Mouse (Mus musculus) hindbrain, embryonic 16.5 days (tissue): Measurements from ENCODE around the gene Fabp2. TPM values are rescaled to one million over a fixed set of nuclear protein-coding genes. Genes with fewer than 3 reads are reported as not detected.

Experiments used
- ATAC-seq: fragments of 200-750 bp; cut with Nextera tagmentation; 2 replicates; pipeline ENCODE4 v1.8.0; 2017; ENCODE audit warnings: moderate TSS enrichment, moderate library complexity
- H3K27ac ChIP-seq: fragments of 300-500 bp; sonication (generic); 2 replicates; pipeline ENCODE4 v1.5.1; 2014; ENCODE audit warnings: low read depth, mild to moderate bottlenecking, control low read depth, low read length, moderate library complexity
- H3K27me3 ChIP-seq: fragments of 300-500 bp; sonication (generic); replicated peaks from 2 replicates; pipeline ENCODE4 v1.6.1; 2014; ENCODE audit warnings: low read length; ENCODE audit not compliant: control insufficient read depth, insufficient read depth
- H3K36me3 ChIP-seq: fragments of 300-500 bp; sonication (generic); 2 replicates; pipeline ENCODE4 v1.6.1; 2014; ENCODE audit warnings: mild to moderate bottlenecking, low read length, moderate library complexity, mixed read lengths; ENCODE audit not compliant: control insufficient read depth, insufficient read depth
- H3K4me1 ChIP-seq: fragments of 300-500 bp; sonication (generic); 2 replicates; pipeline ENCODE4 v1.6.1; 2014; ENCODE audit warnings: low read depth, low read length; ENCODE audit not compliant: control insufficient read depth, insufficient read depth
- H3K4me2 ChIP-seq: fragments of 300-500 bp; sonication (generic); 2 replicates; pipeline ENCODE4 v1.6.1; 2014; ENCODE audit warnings: mild to moderate bottlenecking, low read length, control low read depth, moderate library complexity
- H3K4me3 ChIP-seq: fragments of 300-500 bp; sonication (generic); 2 replicates; pipeline ENCODE4 v1.5.1; 2014; ENCODE audit warnings: mild to moderate bottlenecking, low read length, control low read depth, moderate library complexity
- H3K9ac ChIP-seq: fragments of 300-500 bp; sonication (generic); 2 replicates; pipeline ENCODE4 v1.6.1; 2014; ENCODE audit warnings: low read depth, mild to moderate bottlenecking, control low read depth, low read length, moderate library complexity
- H3K9me3 ChIP-seq: fragments of 300-500 bp; sonication (generic); 2 replicates; pipeline ENCODE4 v1.6.1; 2014; ENCODE audit warnings: mild to moderate bottlenecking, low read length, moderate library complexity; ENCODE audit not compliant: control insufficient read depth
- WGBS: fragments of 180-500 bp; shearing (Covaris S2); extraction: QIAGEN DNeasy Blood & Tissue Kit; methylation state at CpG from one replicate; pipeline ENCODE4 v1.1.7; 2014; 5-methylcytosine and 5-hydroxymethylcytosine counted together
- polyA plus RNA-seq: library from polyadenylated mRNA; unstranded; fragments of >200 nt; fragmentation: Nextera tagmentation; extraction: Ambion mirVana; gene quantifications from 2 replicates; pipeline ENCODE4 v1.2.1, GENCODE M21; 2015

Gene Fabp2
- polyA plus RNA-seq = not detected in 2 replicates

DNA sequence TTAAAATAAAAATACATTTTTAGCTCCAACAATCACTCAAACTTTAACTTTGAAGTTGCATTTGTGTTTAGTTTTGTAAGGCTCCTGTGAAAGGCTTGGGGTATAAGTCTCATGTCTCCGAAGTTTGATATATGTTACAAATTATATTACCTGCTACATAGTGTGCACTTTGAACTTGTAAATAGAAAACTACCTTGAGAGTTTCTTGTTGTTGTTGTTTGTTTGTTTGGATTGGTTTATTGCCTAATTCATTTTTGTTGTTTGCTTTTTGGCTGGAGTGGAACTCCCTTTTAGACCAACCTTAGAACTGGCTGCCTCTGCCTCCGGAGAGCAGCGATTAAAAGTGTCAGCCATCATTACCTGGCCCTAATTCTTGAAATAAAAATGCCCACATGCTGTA lies at the start of gene Fabp2:
Gene Fabp2 (plus strand): TSS at position 301 of the 400 bp plus-strand sequence.
- no peak for ATAC-seq
- Histone ChIP-seq H3K4me3 (no peak within 1 kb of the TSS), H3K9me3 (no peaks in the 10 kb centered on the region), H3K9ac (no peak within 1 kb of the TSS), H3K36me3 (no peaks in the 10 kb centered on the region), H3K4me2 (no peak within 1 kb of the TSS), H3K4me1 (no peaks in the 10 kb centered on the region), H3K27ac (no peak within 1 kb of the TSS), H3K27me3 (no peaks in the 10 kb centered on the region)
- WGBS = 97% methylated on average over 3 of the region's 3 CpGs

- Histone ChIP-seq H3K9ac (no peak overlapping the region), H3K36me3 (no peaks in the 10 kb centered on the region), H3K27me3 (no peaks in the 10 kb centered on the region), H3K27ac (no peak overlapping the region), H3K4me1 (no peaks in the 10 kb centered on the region), H3K4me3 (no peak overlapping the region), H3K9me3 (no peaks in the 10 kb centered on the region), H3K4me2 (no peak overlapping the region)
- WGBS = 81% methylated on average over 5 of the region's 5 CpGs
- no peak for ATAC-seq
These were observed 46.4 kb upstream of the Fabp2 start for GRCm38 (mm10) chr3:122848410-122849034.

DNA sequence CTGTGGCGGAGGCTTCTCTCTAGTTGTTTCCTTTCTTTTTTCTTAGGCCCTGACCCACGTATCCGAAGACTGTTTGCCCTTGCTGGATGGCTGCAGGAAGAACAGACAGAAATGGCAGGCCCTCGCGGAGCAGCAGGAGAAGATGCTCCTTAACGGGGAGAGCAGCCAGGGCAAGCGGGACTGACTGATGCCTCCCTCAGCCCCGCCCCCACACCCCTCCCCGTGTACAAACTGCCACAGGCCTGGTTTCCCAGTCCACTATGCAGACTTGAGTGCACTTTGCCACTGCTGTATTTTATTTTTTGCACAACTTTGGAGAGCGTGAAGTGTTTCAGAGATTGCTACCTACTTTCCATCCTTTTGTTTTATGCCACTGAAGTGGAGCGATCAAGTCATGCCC lies 39.7 kb upstream of the Fabp2 start:
- 49% methylated on average over 11 of the region's 11 CpGs for WGBS
- no peak overlapping the region for H3K4me2 ChIP-seq
- no peaks in the 10 kb centered on the region for H3K4me1 ChIP-seq
- H3K9me3 ChIP-seq = no peaks in the 10 kb centered on the region
- no peaks in the 10 kb centered on the region for H3K36me3 ChIP-seq
- no peak overlapping the region for H3K9ac ChIP-seq
- H3K27me3 ChIP-seq = no peaks in the 10 kb centered on the region
- H3K4me3 ChIP-seq = no peak overlapping the region
- H3K27ac ChIP-seq = no peak overlapping the region
- ATAC-seq = no peak

DNA sequence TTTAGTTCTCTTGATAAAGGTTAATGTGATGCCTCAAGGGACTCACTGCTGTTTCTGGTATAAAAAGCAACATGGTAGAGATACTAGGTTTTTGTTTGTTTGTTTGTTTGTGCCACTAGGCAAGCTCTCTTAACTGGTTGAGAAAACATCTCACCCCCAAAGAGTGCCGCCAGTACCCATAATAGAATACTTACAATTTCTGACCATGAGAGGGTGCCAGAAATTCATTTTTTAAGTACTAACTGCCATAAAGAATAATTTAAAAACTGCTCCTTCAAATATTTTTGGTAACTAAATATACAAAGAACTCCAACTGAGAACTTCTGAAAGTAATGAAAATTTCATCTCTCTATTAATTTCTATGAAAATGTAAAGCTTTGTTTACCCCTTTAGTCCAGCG lies 35.0 kb upstream of the Fabp2 start:
- Histone ChIP-seq H3K9me3 (no peaks in the 10 kb centered on the region), H3K27ac (no peak overlapping the region), H3K4me1 (no peaks in the 10 kb centered on the region), H3K4me3 (no peak overlapping the region), H3K9ac (no peak overlapping the region), H3K4me2 (no peak overlapping the region), H3K27me3 (no peaks in the 10 kb centered on the region), H3K36me3 (no peaks in the 10 kb centered on the region)
- WGBS = 83% methylated on average over 2 of the region's 2 CpGs
- no peak for ATAC-seq

DNA sequence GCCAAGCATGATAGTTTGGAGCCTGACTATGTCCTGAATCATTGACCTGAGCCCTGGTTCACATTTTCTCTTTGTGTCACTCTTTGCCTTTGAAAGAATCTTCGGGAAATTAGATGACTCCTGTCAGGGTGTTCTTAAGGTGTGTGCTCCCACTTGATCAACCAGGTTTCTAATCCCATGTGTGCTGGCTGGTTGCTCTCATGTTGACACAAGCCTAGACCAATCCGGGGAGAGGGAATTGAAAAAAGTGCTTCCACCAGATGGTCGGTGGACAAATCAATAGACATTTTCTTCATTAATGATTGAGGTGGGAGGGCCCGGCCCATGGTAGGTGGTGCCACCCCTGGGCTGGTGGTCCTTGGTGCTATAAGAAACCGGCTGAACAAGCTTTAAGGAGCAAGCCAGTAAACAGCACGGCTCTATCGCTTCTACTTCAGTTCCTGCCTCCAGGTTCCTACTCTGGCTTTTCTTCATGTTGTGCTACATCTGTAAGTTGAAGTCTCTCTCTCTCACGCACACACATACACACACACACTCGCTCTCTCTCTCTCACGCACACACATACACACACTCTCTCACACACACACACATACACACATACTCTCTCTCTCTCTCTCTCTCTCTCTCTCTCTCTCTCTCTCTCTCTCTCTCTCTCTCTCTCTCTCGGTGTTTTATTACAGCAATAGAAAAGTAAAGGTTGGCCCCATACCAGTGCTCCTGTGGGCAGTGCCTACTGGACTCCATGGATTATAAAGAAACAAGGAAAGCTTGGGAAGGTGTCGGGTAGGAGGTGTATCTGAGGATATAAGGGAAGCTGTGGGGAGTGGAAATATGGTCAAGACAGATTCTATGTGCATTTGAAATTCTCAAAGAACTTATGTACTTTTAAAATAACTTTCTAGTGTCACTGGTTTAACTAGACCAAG lies 34.0 kb upstream of the Fabp2 start:
- H3K4me1 ChIP-seq = no peaks in the 10 kb centered on the region
- H3K9ac ChIP-seq = no peak overlapping the region
- no peak for ATAC-seq
- H3K4me3 ChIP-seq = no peak overlapping the region
- no peaks in the 10 kb centered on the region for H3K36me3 ChIP-seq
- H3K27ac ChIP-seq = no peak overlapping the region
- H3K9me3 ChIP-seq = no peaks in the 10 kb centered on the region
- WGBS = 90% methylated on average over 12 of the region's 12 CpGs
- H3K4me2 ChIP-seq = no peak overlapping the region
- H3K27me3 ChIP-seq = no peaks in the 10 kb centered on the region

DNA sequence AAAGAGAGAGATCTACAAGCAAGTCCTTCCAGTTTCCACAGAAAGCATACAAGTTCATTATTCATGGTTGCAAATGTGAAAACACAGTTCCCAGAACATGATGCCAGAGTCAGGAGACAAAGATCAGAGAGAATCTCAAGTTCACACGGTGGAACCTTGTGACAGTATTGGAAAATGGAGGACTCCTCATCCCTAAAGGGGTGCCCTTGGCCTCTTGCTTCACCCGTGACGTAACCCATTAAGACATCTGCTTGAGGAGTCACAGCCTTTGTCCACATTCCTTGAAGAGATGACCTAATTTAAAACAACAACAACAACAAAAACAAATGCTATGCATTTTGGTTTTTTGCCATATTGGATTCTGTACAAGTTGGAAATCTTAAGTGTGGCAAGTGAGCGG lies 29.8 kb upstream of the Fabp2 start:
- Histone ChIP-seq H3K4me3 (no peak overlapping the region), H3K9me3 (no peaks in the 10 kb centered on the region), H3K4me2 (no peak overlapping the region), H3K9ac (no peak overlapping the region), H3K27ac (no peak overlapping the region), H3K36me3 (no peaks in the 10 kb centered on the region), H3K4me1 (no peaks in the 10 kb centered on the region), H3K27me3 (no peaks in the 10 kb centered on the region)
- WGBS = 85% methylated on average over 4 of the region's 4 CpGs
- no peak for ATAC-seq

- WGBS = 96% methylated on average over 1 of the region's 1 CpGs
- ATAC-seq = no peak
These were observed 26.6 kb upstream of the Fabp2 start for GRCm38 (mm10) chr3:122868270-122868669.

GRCm38 (mm10) chr3:122871596-122871995 lies 23.3 kb upstream of the Fabp2 start:
- no peaks in the 10 kb centered on the region for H3K27me3 ChIP-seq
- 78% methylated on average over 1 of the region's 1 CpGs for WGBS
- H3K9me3 ChIP-seq = no peaks in the 10 kb centered on the region
- H3K4me3 ChIP-seq = no peak overlapping the region
- no peak overlapping the region for H3K27ac ChIP-seq
- no peak overlapping the region for H3K4me2 ChIP-seq
- no peaks in the 10 kb centered on the region for H3K36me3 ChIP-seq
- H3K4me1 ChIP-seq = no peaks in the 10 kb centered on the region
- no peak for ATAC-seq
- no peak overlapping the region for H3K9ac ChIP-seq

More at GRCm38 (mm10) chr3:122868270-122868669, 26.6 kb upstream of the Fabp2 start:
- H3K4me2 ChIP-seq = no peak overlapping the region
- H3K9ac ChIP-seq = no peak overlapping the region
- no peaks in the 10 kb centered on the region for H3K36me3 ChIP-seq
- H3K4me1 ChIP-seq = no peaks in the 10 kb centered on the region
- H3K4me3 ChIP-seq = no peak overlapping the region
- no peaks in the 10 kb centered on the region for H3K27me3 ChIP-seq
- H3K27ac ChIP-seq = no peak overlapping the region
- no peaks in the 10 kb centered on the region for H3K9me3 ChIP-seq

DNA sequence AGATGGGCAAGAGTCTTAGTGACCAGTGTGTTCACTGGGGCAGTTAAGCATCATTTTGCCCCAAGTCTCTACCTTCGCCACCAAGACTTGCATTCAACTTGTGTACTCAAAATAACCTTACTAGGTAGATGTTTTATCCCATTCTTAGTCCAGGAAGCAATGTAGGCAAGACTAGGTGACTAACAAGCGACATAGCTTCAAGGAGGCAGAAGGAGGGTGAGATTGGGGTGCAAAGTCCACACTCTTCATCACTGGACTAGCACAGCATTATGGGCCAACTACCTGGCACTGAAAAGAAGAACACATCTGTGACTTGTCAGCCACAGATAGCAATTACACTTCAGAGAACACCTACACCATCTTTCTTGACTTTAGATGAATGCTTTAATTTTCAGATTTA lies 18.0 kb upstream of the Fabp2 start:
- Histone ChIP-seq H3K36me3 (no peaks in the 10 kb centered on the region), H3K27ac (no peak overlapping the region), H3K4me1 (no peaks in the 10 kb centered on the region), H3K4me3 (no peak overlapping the region), H3K9me3 (no peaks in the 10 kb centered on the region), H3K27me3 (no peaks in the 10 kb centered on the region), H3K9ac (no peak overlapping the region), H3K4me2 (no peak overlapping the region)
- no peak for ATAC-seq
- 91% methylated on average over 2 of the region's 2 CpGs for WGBS
